Mouse (Mus musculus) Muller cell, postnatal 12 days (primary cell): ENCODE data around the gene Dus4l.

Experiments
- DNase-seq: peaks from one replicate; pipeline ENCODE4 v3.0.0-alpha.2; 2015; ENCODE audit errors: inconsistent ontology term

The Dus4l gene

GRCm38 (mm10) chr12:31592011-31592410 lies 62.6 kb downstream of the Dus4l start:
- DNase-seq: no peak
